Mouse (Mus musculus) stomach, embryonic 16.5 days (tissue): ENCODE results near the gene Ubqln1. TPM values are rescaled to one million over a fixed set of nuclear protein-coding genes. Genes with fewer than 3 reads are reported as not detected.

Source experiments
- ATAC-seq: fragments of 200-750 bp; cut with Nextera tagmentation; 2 replicates; pipeline ENCODE4 v1.8.0; 2017; ENCODE audit warnings: moderate number of reproducible peaks, moderate TSS enrichment; ENCODE audit not compliant: insufficient read depth, low FRiP score
- H3K27ac ChIP-seq: fragments of 300-500 bp; sonication (generic); 2 replicates; pipeline ENCODE4 v1.5.1; 2014; ENCODE audit warnings: low read length
- H3K27me3 ChIP-seq: fragments of 300-500 bp; sonication (generic); 2 replicates; pipeline ENCODE4 v1.6.1; 2014; ENCODE audit warnings: low read length, control low read depth, mixed read lengths; ENCODE audit not compliant: control insufficient read depth, insufficient read depth
- H3K36me3 ChIP-seq: fragments of 300-500 bp; sonication (generic); 2 replicates; pipeline ENCODE4 v1.6.1; 2014; ENCODE audit warnings: low read length; ENCODE audit not compliant: control insufficient read depth, insufficient read depth
- H3K4me1 ChIP-seq: fragments of 300-500 bp; sonication (generic); 2 replicates; pipeline ENCODE4 v1.6.1; 2014; ENCODE audit warnings: low read length, control low read depth, mixed read lengths; ENCODE audit not compliant: control insufficient read depth, insufficient read depth
- H3K4me2 ChIP-seq: fragments of 300-500 bp; sonication (generic); 2 replicates; pipeline ENCODE4 v1.6.1; 2014; ENCODE audit warnings: low read depth, low read length, mixed read lengths
- H3K4me3 ChIP-seq: fragments of 300-500 bp; sonication (generic); replicated peaks from 2 replicates; pipeline ENCODE4 v1.5.1; 2014; ENCODE audit warnings: mild to moderate bottlenecking, low read length
- H3K9ac ChIP-seq: fragments of 300-500 bp; sonication (generic); 2 replicates; pipeline ENCODE4 v1.6.1; 2014; ENCODE audit warnings: low read length
- H3K9me3 ChIP-seq: fragments of 300-500 bp; sonication (generic); replicated peaks from 2 replicates; pipeline ENCODE4 v1.6.1; 2016; ENCODE audit warnings: low read length, control low read depth; ENCODE audit not compliant: control insufficient read depth
- WGBS: fragments of 180-500 bp; shearing (Covaris S2); extraction: QIAGEN DNeasy Blood & Tissue Kit; methylation state at CpG from one replicate; pipeline ENCODE4 v1.1.7; 2014; 5-methylcytosine and 5-hydroxymethylcytosine counted together
- polyA plus RNA-seq: library from polyadenylated mRNA; unstranded; fragments of >200 nt; fragmentation: Nextera tagmentation; extraction: Ambion mirVana; gene quantifications from 2 replicates; pipeline ENCODE4 v1.2.1, GENCODE M21; 2015

Ubqln1 gene
- polyA plus RNA-seq, 1 experiment from 2014 or later = 80.1 TPM

GRCm38 (mm10) chr13:58193221-58193620 is 22.2 kb downstream of the Ubqln1 start:
- 93% methylated on average over 3 of the region's 3 CpGs for WGBS
- Histone ChIP-seq H3K4me1 (no peaks in the 10 kb centered on the region), H3K27me3 (no peaks in the 10 kb centered on the region), H3K36me3 (peaks cover 20% of the 10 kb centered on the region), H3K4me3 (no peak overlapping the region), H3K4me2 (no peak overlapping the region), H3K9me3 (no peaks in the 10 kb centered on the region), H3K27ac (no peak overlapping the region), H3K9ac (no peak overlapping the region)
- no peak for ATAC-seq

DNA sequence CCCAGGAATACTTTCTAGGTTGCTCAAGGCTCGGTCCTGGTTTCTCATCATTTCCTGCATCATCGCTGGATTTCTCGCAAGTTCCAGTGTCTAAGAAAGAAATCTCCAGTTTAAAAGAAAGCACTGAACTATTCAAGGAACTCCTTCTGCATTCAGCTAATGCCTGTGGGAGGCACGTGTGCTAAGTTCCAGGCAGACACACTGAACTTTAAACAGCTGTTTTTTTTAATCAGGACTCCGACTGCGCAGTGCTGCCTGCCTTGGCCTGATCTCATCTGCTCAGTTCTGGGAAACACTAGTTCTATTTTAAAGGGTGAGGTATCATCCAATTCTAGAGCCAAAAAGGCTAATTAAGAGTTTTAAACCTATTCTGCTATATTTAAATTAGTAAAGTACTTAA is 23.3 kb downstream of the Ubqln1 start:
- H3K4me3 ChIP-seq = no peak overlapping the region
- H3K36me3 ChIP-seq = peaks cover 15% of the 10 kb centered on the region

DNA sequence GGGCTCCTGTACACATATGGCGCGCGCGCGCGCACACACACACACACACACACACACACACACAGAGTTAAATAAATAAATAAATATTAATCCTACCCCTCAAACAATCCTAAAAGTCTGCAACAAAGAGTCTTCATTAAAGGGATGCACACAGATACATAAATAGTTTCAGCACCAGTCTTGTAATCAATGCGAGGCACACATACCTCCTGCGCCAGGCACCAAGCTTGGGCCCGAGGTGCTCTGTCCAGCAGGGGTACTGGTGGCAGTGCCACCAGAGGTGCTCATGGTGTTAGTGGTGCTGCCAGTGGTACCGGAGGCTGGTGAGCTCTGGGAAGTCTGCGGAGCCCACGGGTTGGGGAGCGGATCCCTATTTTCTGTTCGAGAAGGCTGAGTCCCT is 23.9 kb downstream of the Ubqln1 start:
- H3K9ac ChIP-seq = no peak overlapping the region
- no peak overlapping the region for H3K27ac ChIP-seq
- no peak overlapping the region for H3K4me3 ChIP-seq
- peaks cover 15% of the 10 kb centered on the region for H3K36me3 ChIP-seq
- H3K4me1 ChIP-seq = no peaks in the 10 kb centered on the region
- H3K9me3 ChIP-seq = no peaks in the 10 kb centered on the region
- H3K27me3 ChIP-seq = no peaks in the 10 kb centered on the region
- H3K4me2 ChIP-seq = no peak overlapping the region
- no peak for ATAC-seq
- WGBS = 99% methylated on average over 14 of the region's 14 CpGs

More for the DNA sequence above, 23.3 kb downstream of the Ubqln1 start:
- Histone ChIP-seq H3K4me1 (no peaks in the 10 kb centered on the region), H3K27me3 (no peaks in the 10 kb centered on the region), H3K4me2 (no peak overlapping the region), H3K9ac (no peak overlapping the region), H3K27ac (no peak overlapping the region), H3K9me3 (no peaks in the 10 kb centered on the region)
- 91% methylated on average over 6 of the region's 6 CpGs for WGBS
- ATAC-seq = no peak

GRCm38 (mm10) chr13:58189473-58189872 is 26.0 kb downstream of the Ubqln1 start:
- Histone ChIP-seq H3K27me3 (no peaks in the 10 kb centered on the region), H3K4me2 (no peak overlapping the region), H3K4me1 (no peaks in the 10 kb centered on the region), H3K27ac (no peak overlapping the region), H3K9ac (no peak overlapping the region), H3K36me3 (peaks cover 15% of the 10 kb centered on the region), H3K9me3 (no peaks in the 10 kb centered on the region), H3K4me3 (no peak overlapping the region)
- WGBS = 74% methylated on average over 5 of the region's 5 CpGs
- no peak for ATAC-seq

DNA sequence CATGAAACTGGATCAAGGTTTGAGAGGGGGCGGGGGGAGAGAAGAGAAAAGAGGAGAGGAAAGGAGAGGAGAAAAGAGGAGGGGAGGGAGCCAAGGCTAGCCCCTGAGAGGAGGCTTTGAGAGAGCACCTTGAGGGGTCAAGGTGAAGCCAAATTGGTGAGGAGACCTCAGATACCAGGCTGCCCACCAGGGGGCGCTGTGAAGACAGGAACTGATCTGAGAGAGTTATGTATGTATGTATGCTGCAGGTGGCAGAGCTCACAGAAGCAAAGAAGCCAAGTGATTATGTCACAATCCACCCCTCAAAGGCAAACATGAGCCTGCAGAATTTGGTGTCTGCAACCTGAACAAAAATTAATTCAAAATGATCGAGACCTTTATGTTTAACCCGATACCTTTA is 27.0 kb downstream of the Ubqln1 start:
- no peaks in the 10 kb centered on the region for H3K4me1 ChIP-seq
- no peak overlapping the region for H3K4me3 ChIP-seq
- H3K9me3 ChIP-seq = no peaks in the 10 kb centered on the region
- H3K27me3 ChIP-seq = no peaks in the 10 kb centered on the region
- H3K36me3 ChIP-seq = peaks cover 15% of the 10 kb centered on the region
- peak; percentile 33; the same call in 1 of the 2 replicates for ATAC-seq
- WGBS = 54% methylated on average over 4 of the region's 4 CpGs
- no peak overlapping the region for H3K4me2 ChIP-seq
- no peak overlapping the region for H3K27ac ChIP-seq
- no peak overlapping the region for H3K9ac ChIP-seq

GRCm38 (mm10) chr13:58187751-58188150 is 27.7 kb downstream of the Ubqln1 start:
- no peak for ATAC-seq
- H3K27ac ChIP-seq = no peak overlapping the region
- H3K4me2 ChIP-seq = no peak overlapping the region
- no peak overlapping the region for H3K9ac ChIP-seq
- no peaks in the 10 kb centered on the region for H3K9me3 ChIP-seq
- H3K4me1 ChIP-seq = no peaks in the 10 kb centered on the region
- 86% methylated on average over 3 of the region's 3 CpGs for WGBS
- no peak overlapping the region for H3K4me3 ChIP-seq
- no peaks in the 10 kb centered on the region for H3K27me3 ChIP-seq
- H3K36me3 ChIP-seq = peaks cover 15% of the 10 kb centered on the region

DNA sequence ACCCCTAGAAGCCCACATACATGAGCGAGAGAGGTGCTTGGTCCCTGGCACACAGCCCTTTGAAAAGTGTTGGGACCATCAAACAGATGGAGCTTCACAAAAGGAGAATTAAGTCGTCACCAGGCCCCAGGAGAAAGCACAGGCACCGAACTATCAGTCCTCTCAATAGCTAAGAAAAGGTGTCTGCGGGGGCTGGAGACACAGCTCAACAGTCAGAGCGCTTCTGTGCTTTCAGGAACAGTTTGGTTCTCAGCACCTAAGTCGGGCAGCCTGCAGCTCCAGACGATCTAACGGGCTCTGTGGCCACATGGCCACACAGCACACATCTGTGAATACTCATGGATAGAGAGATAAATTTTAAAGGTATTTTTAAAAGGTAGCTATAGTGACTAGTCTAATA is 29.2 kb downstream of the Ubqln1 start:
- Histone ChIP-seq H3K4me3 (no peak overlapping the region), H3K9me3 (no peaks in the 10 kb centered on the region), H3K27me3 (no peaks in the 10 kb centered on the region), H3K36me3 (peaks cover 11% of the 10 kb centered on the region), H3K9ac (no peak overlapping the region), H3K4me2 (no peak overlapping the region), H3K4me1 (no peaks in the 10 kb centered on the region), H3K27ac (no peak overlapping the region)
- ATAC-seq = no peak
- WGBS = 89% methylated on average over 8 of the region's 8 CpGs

DNA sequence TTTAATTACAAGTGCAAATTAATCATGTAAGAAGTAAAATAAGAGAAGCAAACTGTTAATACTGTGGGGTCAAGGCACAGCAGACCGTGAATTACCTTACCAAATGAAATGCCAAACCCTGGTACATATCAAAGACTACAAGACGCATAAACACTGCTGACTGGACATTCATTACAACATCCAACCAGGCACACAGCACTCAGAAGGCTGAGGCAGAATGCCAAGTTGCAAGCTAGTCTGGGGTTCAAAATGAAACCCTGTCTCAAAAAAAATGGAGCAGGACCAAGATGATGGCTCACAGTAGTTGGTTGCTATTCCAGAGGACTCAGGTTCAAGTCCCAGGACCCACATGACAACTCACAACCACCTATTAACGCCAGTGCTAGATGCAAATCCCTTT is 31.3 kb downstream of the Ubqln1 start:
- no peak overlapping the region for H3K9ac ChIP-seq
- H3K4me3 ChIP-seq = no peak overlapping the region
- 0 out of 2 replicates have a peak, but pooled peaks cover 10% of the 10 kb centered on the region for H3K36me3 ChIP-seq
- no peaks in the 10 kb centered on the region for H3K9me3 ChIP-seq
- no peak overlapping the region for H3K4me2 ChIP-seq
- no peaks in the 10 kb centered on the region for H3K27me3 ChIP-seq
- no peaks in the 10 kb centered on the region for H3K4me1 ChIP-seq
- ATAC-seq = no peak
- 70% methylated on average over 3 of the region's 3 CpGs for WGBS
- H3K27ac ChIP-seq = no peak overlapping the region

GRCm38 (mm10) chr13:58181607-58182551 is 33.6 kb downstream of the Ubqln1 start:
- no peak overlapping the region for H3K9ac ChIP-seq
- H3K27ac ChIP-seq = no peak overlapping the region
- H3K27me3 ChIP-seq = no peaks in the 10 kb centered on the region
- no peaks in the 10 kb centered on the region for H3K9me3 ChIP-seq
- no peaks in the 10 kb centered on the region for H3K4me1 ChIP-seq
- WGBS = 81% methylated on average over 14 of the region's 14 CpGs
- H3K4me3 ChIP-seq = no peak overlapping the region
- peaks cover 13% of the 10 kb centered on the region; the same call in 1 of the 2 replicates for H3K36me3 ChIP-seq
- ATAC-seq = no peak
- no peak overlapping the region for H3K4me2 ChIP-seq
